In genomic region chr10:116950009-116950769, GRCm38 (mm10) we compare ENCODE assay signal across 8 mouse cellular contexts. TPM values are rescaled to one million over a fixed set of nuclear protein-coding genes. Genes with fewer than 3 reads are reported as not detected.
DNase-seq lines count a peak whose midpoint lies in the region; ATAC-seq lines count a peak whose summit lies in the region.

Gene Rab3ip, minus strand, starts transcription at chr10:116950769.

- H3K79me2 ChIP-seq in macrophage (ENCODE audit: inconsistent target): no peaks in the 10 kb centered on the region

- peak within 1 kb of the TSS; percentile 89 for H3K4me3 ChIP-seq in hindbrain, embryonic 16.5 days (ENCODE audit: low read length)
- H3K4me3 ChIP-seq in macrophage (ENCODE audit: inconsistent target): peak within 1 kb of the TSS; percentile 48

- no peaks in the 10 kb centered on the region for H3K27me3 ChIP-seq in hindbrain, embryonic 16.5 days (replicated peaks; ENCODE audit: control insufficient read depth, insufficient read depth, low read length)

- peak within 1 kb of the TSS; percentile 69 for H3K4me2 ChIP-seq in hindbrain, embryonic 16.5 days (ENCODE audit: low read length)

- H3K27ac ChIP-seq in hindbrain, embryonic 16.5 days (ENCODE audit: low read depth, low read length): peak within 1 kb of the TSS; percentile 87
- no peak within 1 kb of the TSS for H3K27ac ChIP-seq in macrophage

- H3K9me3 ChIP-seq in hindbrain, embryonic 16.5 days (ENCODE audit: control insufficient read depth, low read length): no peaks in the 10 kb centered on the region

- WGBS in hindbrain, embryonic 16.5 days: under 1% methylated on average over 64 of the region's 103 CpGs
- under 1% methylated on average over 57 of the region's 103 CpGs for WGBS in macrophage (ENCODE audit: missing documents)

- H3K9ac ChIP-seq in hindbrain, embryonic 16.5 days (ENCODE audit: low read depth, low read length): peak within 1 kb of the TSS; percentile 85

- DNase-seq in T-cell, adult 2 months (ENCODE audit: low spot score): peak; percentile 88
- peak; percentile 88 to 93 for DNase-seq in cerebellum, postnatal 36 days
- DNase-seq in gastrocnemius, adult 18-20 months (ENCODE audit: low spot score): peak; percentile 83
- peak; percentile 85 to 91 for DNase-seq in left cerebral cortex, adult 18-20 months (ENCODE audit: low spot score in 2 of 2)
- peak; percentile 89 for DNase-seq in right cerebral cortex, adult 18-20 months
- peak; percentile 57 for DNase-seq in urinary bladder, postnatal 10 days (ENCODE audit: low spot score)

- peaks cover 10% of the 10 kb centered on the region for H3K4me1 ChIP-seq in hindbrain, embryonic 16.5 days (ENCODE audit: control insufficient read depth, insufficient read depth, low read depth, low read length)

- ATAC-seq in hindbrain, embryonic 16.5 days: peak; percentile 94

- no peaks in the 10 kb centered on the region for H3K36me3 ChIP-seq in hindbrain, embryonic 16.5 days (ENCODE audit: control insufficient read depth, insufficient read depth, low read length)
- H3K36me3 ChIP-seq in macrophage (ENCODE audit: inconsistent target): no peaks in the 10 kb centered on the region

RNA-seq across cellular contexts. Expression of gene Rab3ip, which starts in this region (rescaled TPM):
- 10 to 100 TPM; 29.9 to 33.8 TPM for total RNA-seq in gastrocnemius, adult 18-20 months (2021)
- 45.2 and 46.6 TPM in 2 replicates for polyA plus RNA-seq in hindbrain, embryonic 16.5 days (2015; fragmentation: Nextera tagmentation; extraction: Ambion mirVana)
- 10 to 100 TPM; 43.3 to 44.8 TPM for total RNA-seq in left cerebral cortex, adult 18-20 months (2021)
- total RNA-seq in macrophage (2018; cell fraction: chromatin; rRNA removed): 10 to 100 TPM in 5 of 26 experiments, 1 to 10 TPM in 20, under 1 TPM in 1; 0.50 to 25.7 (median 6.6) TPM
- total RNA-seq in macrophage (2018; cell fraction: cytosol; rRNA removed): 1 to 10 TPM; 3.2 to 5.8 (median 4.4) TPM
- total RNA-seq in macrophage (2018; cell fraction: nucleus; rRNA removed): 10 to 100 TPM in 2 of 26 experiments, 1 to 10 TPM in 24; 2.0 to 20.0 (median 4.7) TPM
- polyA plus RNA-seq in macrophage (2018): 2.7 to 2.9 TPM (median 2.8 TPM) in 3 replicates

Comparison
In these comparisons a context has a peak if more than half of its experiments do, and no peak if none do; other contexts are left out.
1. RNA of gene Rab3ip (polyA plus RNA-seq): 45.2 to 46.6 TPM in hindbrain, embryonic 16.5 days; 2.7 to 2.9 TPM in macrophage; every median in the first group is over 10 times any median in the second.
2. Peak in every context shown above with its lines, with median percentiles within 50 percentile points of each other: DNase-seq.